Mouse (Mus musculus) hindbrain, postnatal 0 days (tissue): ENCODE measurements around the gene Lrrc71. TPM values are rescaled to one million over a fixed set of nuclear protein-coding genes. Genes with fewer than 3 reads are reported as not detected.

Experiments
- ATAC-seq: fragments of 200-750 bp; cut with Nextera tagmentation; 2 replicates; pipeline ENCODE4 v1.8.0; 2017; ENCODE audit warnings: mild to moderate bottlenecking, moderate TSS enrichment, moderate library complexity
- DNase-seq: peaks from one replicate; pipeline ENCODE4 v3.0.0-alpha.2; 2015; ENCODE audit warnings: low spot score
- H3K27ac ChIP-seq: fragments of 300-500 bp; sonication (generic); 2 replicates; pipeline ENCODE4 v1.5.1; 2014; ENCODE audit warnings: mild to moderate bottlenecking
- H3K27me3 ChIP-seq: fragments of 300-500 bp; sonication (generic); 2 replicates; pipeline ENCODE4 v1.6.1; 2014; ENCODE audit warnings: low read length, mixed read lengths; ENCODE audit not compliant: insufficient read depth
- H3K36me3 ChIP-seq: fragments of 300-500 bp; sonication (generic); 2 replicates; pipeline ENCODE4 v1.6.1; 2014; ENCODE audit warnings: low read length, mixed read lengths; ENCODE audit not compliant: insufficient read depth
- H3K4me1 ChIP-seq: fragments of 300-500 bp; sonication (generic); 2 replicates; pipeline ENCODE4 v1.6.1; 2014; ENCODE audit warnings: antibody characterized with exemption, low read length, mixed read lengths; ENCODE audit not compliant: insufficient read depth
- H3K4me2 ChIP-seq: fragments of 300-500 bp; sonication (generic); 2 replicates; pipeline ENCODE4 v1.6.1; 2014; ENCODE audit warnings: low read depth, mild to moderate bottlenecking, low read length, moderate library complexity, mixed read lengths
- H3K4me3 ChIP-seq: fragments of 300-500 bp; sonication (generic); 2 replicates; pipeline ENCODE4 v1.5.1; 2014; ENCODE audit warnings: low read length
- H3K9ac ChIP-seq: fragments of 300-500 bp; sonication (generic); replicated peaks from 2 replicates; pipeline ENCODE4 v1.6.1; 2014; ENCODE audit warnings: mild to moderate bottlenecking, low read length, moderate library complexity, mixed read lengths
- H3K9me3 ChIP-seq: fragments of 300-500 bp; sonication (generic); 2 replicates; pipeline ENCODE4 v1.6.1; 2016; ENCODE audit warnings: low read length, mixed read lengths
- CTCF ChIP-seq: IDR thresholded peaks from 2 replicates; pipeline ENCODE4 v1.5.1; 2016; ENCODE audit warnings: antibody characterized with exemption, control low read depth, low read depth
- WGBS: fragments of 180-500 bp; shearing (Covaris S2); extraction: QIAGEN DNeasy Blood & Tissue Kit; methylation state at CpG from one replicate; pipeline ENCODE4 v1.1.7; 2014; 5-methylcytosine and 5-hydroxymethylcytosine counted together
- polyA plus RNA-seq: library from polyadenylated mRNA; unstranded; fragments of >200 nt; fragmentation: Nextera tagmentation; extraction: Ambion mirVana; gene quantifications from 2 replicates; pipeline ENCODE4 v1.2.1, GENCODE M21; 2015
- total RNA-seq: library from RNA; depleted of rRNA; stranded (reverse); fragments of >200 nt; gene quantifications from 2 replicates; pipeline ENCODE4 v1.2.3, GENCODE M21; 2014; rRNA removed

Lrrc71 gene
- total and polyA plus RNA-seq, 2 experiments from 2014 or later = 1.2 to 4.4 TPM

- ATAC-seq (no peak), DNase-seq (no peak)
- no peak overlapping the region for H3K4me3 ChIP-seq
- 95% methylated on average over 7 of the region's 7 CpGs for WGBS
- no peak overlapping the region for H3K9ac ChIP-seq
- no peak overlapping the region for H3K27ac ChIP-seq
- no peak for TF ChIP-seq CTCF
- H3K36me3 ChIP-seq = peaks cover 86% of the 10 kb centered on the region
- no peaks in the 10 kb centered on the region for H3K9me3 ChIP-seq
- no peaks in the 10 kb centered on the region for H3K27me3 ChIP-seq
- H3K4me2 ChIP-seq = no peak overlapping the region
- H3K4me1 ChIP-seq = no peaks in the 10 kb centered on the region
Measured at GRCm38 (mm10) chr3:87726191-87726590, 22.2 kb downstream of the Lrrc71 start.

GRCm38 (mm10) chr3:87725396-87726160 lies 22.8 kb downstream of the Lrrc71 start:
- no peak overlapping the region for H3K27ac ChIP-seq
- no peak overlapping the region for H3K4me3 ChIP-seq
- TF ChIP-seq CTCF = no peak
- no peak for ATAC-seq
- 99% methylated on average over 16 of the region's 16 CpGs for WGBS
- H3K9ac ChIP-seq = no peak overlapping the region
- H3K4me2 ChIP-seq = no peak overlapping the region
- no peak for DNase-seq
- no peaks in the 10 kb centered on the region for H3K4me1 ChIP-seq
- peaks cover 85% of the 10 kb centered on the region for H3K36me3 ChIP-seq
- no peaks in the 10 kb centered on the region for H3K27me3 ChIP-seq
- no peaks in the 10 kb centered on the region for H3K9me3 ChIP-seq

GRCm38 (mm10) chr3:87724556-87724955 lies 23.9 kb downstream of the Lrrc71 start:
- no peak for ATAC-seq
- no peak for TF ChIP-seq CTCF
- peaks cover 77% of the 10 kb centered on the region for H3K36me3 ChIP-seq
- H3K9me3 ChIP-seq = no peaks in the 10 kb centered on the region
- H3K27ac ChIP-seq = no peak overlapping the region
- WGBS = 79% methylated on average over 6 of the region's 6 CpGs
- H3K27me3 ChIP-seq = no peaks in the 10 kb centered on the region
- no peak for DNase-seq
- H3K4me1 ChIP-seq = no peaks in the 10 kb centered on the region
- H3K4me3 ChIP-seq = no peak overlapping the region
- no peak overlapping the region for H3K4me2 ChIP-seq
- H3K9ac ChIP-seq = no peak overlapping the region

- Histone ChIP-seq H3K27me3 (no peaks in the 10 kb centered on the region), H3K4me2 (no peak overlapping the region), H3K27ac (no peak overlapping the region), H3K9ac (no peak overlapping the region), H3K4me1 (no peaks in the 10 kb centered on the region), H3K36me3 (peaks cover 64% of the 10 kb centered on the region), H3K9me3 (no peaks in the 10 kb centered on the region), H3K4me3 (no peak overlapping the region)
- TF ChIP-seq CTCF = no peak
- ATAC-seq (no peak), DNase-seq (no peak)
- 85% methylated on average over 2 of the region's 2 CpGs for WGBS
Measured at GRCm38 (mm10) chr3:87718525-87718924, 29.9 kb downstream of the Lrrc71 start.

Other genes with a start within 250 kb of the Lrrc71 start
- gene Etv3, start 223.2 kb downstream of the Lrrc71 start, total RNA-seq = 9.5 and 13.2 TPM in 2 replicates
- 7.2 and 7.7 TPM in 2 replicates for gene Etv3, start 223.2 kb downstream of the Lrrc71 start, polyA plus RNA-seq
- gene Arhgef11, start 131.1 kb downstream of the Lrrc71 start, total RNA-seq = 73.9 and 75.5 TPM in 2 replicates
- 14.6 and 17.4 TPM in 2 replicates for gene Arhgef11, start 131.1 kb downstream of the Lrrc71 start, polyA plus RNA-seq
- gene Ntrk1, start 46.5 kb upstream of the Lrrc71 start, total RNA-seq = 3.2 and 4.8 TPM in 2 replicates
- gene Ntrk1, start 46.5 kb upstream of the Lrrc71 start, polyA plus RNA-seq = 5.2 and 5.4 TPM in 2 replicates
- gene Insrr, start 48.3 kb upstream of the Lrrc71 start, total RNA-seq = 0.78 and 0.90 TPM in 2 replicates
- 0.33 and 0.44 TPM in 2 replicates for gene Insrr, start 48.3 kb upstream of the Lrrc71 start, polyA plus RNA-seq
- 19.4 and 22.7 TPM in 2 replicates for gene Pear1, start 75.7 kb upstream of the Lrrc71 start, total RNA-seq
- 6.4 and 7.4 TPM in 2 replicates for gene Pear1, start 75.7 kb upstream of the Lrrc71 start, polyA plus RNA-seq
- gene Sh2d2a, start 98.1 kb upstream of the Lrrc71 start, total RNA-seq = not detected in 2 replicates
- gene Sh2d2a, start 98.1 kb upstream of the Lrrc71 start, polyA plus RNA-seq = not detected in 2 replicates
- 93.8 and 97.8 TPM in 2 replicates for gene Prcc, start 137.0 kb upstream of the Lrrc71 start, total RNA-seq
- gene Prcc, start 137.0 kb upstream of the Lrrc71 start, polyA plus RNA-seq = 20.8 and 20.9 TPM in 2 replicates
- gene Hdgf, start 157.7 kb upstream of the Lrrc71 start, total RNA-seq = 82.1 and 82.7 TPM in 2 replicates
- 145 and 148 TPM in 2 replicates for gene Hdgf, start 157.7 kb upstream of the Lrrc71 start, polyA plus RNA-seq
- gene Mrpl24, start 170.9 kb upstream of the Lrrc71 start, total RNA-seq = 32.1 and 43.2 TPM in 2 replicates
- 44.6 and 50.3 TPM in 2 replicates for gene Mrpl24, start 170.9 kb upstream of the Lrrc71 start, polyA plus RNA-seq
- gene Isg20l2, start 181.7 kb upstream of the Lrrc71 start, total RNA-seq = 23.8 and 26.2 TPM in 2 replicates
- 19.1 and 20.1 TPM in 2 replicates for gene Isg20l2, start 181.7 kb upstream of the Lrrc71 start, polyA plus RNA-seq
- 19.4 and 36.4 TPM in 2 replicates for gene Rrnad1, start 182.1 kb upstream of the Lrrc71 start, total RNA-seq
- gene Rrnad1, start 182.1 kb upstream of the Lrrc71 start, polyA plus RNA-seq = 18.1 and 19.3 TPM in 2 replicates
- gene Crabp2, start 200.0 kb upstream of the Lrrc71 start, total RNA-seq = 9.8 and 28.6 TPM in 2 replicates
- gene Crabp2, start 200.0 kb upstream of the Lrrc71 start, polyA plus RNA-seq = 44.5 and 46.3 TPM in 2 replicates
- 37.2 and 40.0 TPM in 2 replicates for gene Nes, start 222.5 kb upstream of the Lrrc71 start, total RNA-seq
- 14.9 and 15.7 TPM in 2 replicates for gene Nes, start 222.5 kb upstream of the Lrrc71 start, polyA plus RNA-seq